Mouse (Mus musculus) Muller cell, postnatal 12 days (primary cell): Measurements from ENCODE around the gene Rnf223.
"Not testable (repeated sequence)": the region's sequence is repeated elsewhere in the genome, so short reads cannot be mapped to it uniquely, and the experiment has no call there.

Experiments
- DNase-seq: peaks from one replicate; pipeline ENCODE4 v3.0.0-alpha.2; 2015; ENCODE audit errors: inconsistent ontology term

The Rnf223 gene

DNA sequence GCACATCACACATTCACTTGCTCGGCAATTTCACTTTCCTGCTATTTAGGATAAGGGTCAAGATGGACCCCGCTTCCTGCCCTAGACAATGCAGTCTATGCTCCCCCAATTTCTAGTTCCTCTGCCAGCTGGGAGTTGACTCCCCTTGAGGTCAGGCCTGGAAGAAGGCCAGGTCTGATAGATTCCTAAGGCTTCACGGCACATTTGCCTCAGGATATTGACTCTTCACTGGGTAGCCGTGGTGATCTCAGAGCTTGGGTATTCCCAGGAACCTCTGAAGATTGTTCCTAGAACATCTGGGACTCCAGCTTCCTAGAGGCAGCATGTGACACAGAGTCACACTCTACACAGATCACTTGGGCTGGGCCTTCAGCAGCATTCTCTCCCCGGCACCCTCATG lies 1.6 kb upstream of the Rnf223 start:
- DNase-seq, result no peak

DNA sequence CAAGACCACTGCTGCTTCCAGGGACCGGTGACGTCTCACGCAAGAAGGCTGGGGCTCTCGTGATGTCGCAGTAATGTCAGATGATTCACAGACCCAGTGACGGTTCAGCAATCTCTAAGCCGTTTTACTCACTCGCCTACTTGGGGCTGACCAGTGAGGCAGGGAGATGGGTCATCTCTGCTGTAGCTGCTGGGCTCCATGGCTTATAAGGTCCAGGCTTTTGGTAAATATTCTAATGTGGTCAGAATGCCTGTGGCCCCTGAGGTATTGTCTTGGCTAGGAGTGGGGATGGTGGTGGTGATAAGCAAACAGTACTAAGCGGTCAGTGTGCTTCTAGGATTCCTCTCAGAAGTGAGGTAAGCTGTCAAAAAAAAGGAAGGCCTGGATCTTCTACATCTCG lies 627 bp downstream of the Rnf223 start:
- DNase-seq, result no peak

DNA sequence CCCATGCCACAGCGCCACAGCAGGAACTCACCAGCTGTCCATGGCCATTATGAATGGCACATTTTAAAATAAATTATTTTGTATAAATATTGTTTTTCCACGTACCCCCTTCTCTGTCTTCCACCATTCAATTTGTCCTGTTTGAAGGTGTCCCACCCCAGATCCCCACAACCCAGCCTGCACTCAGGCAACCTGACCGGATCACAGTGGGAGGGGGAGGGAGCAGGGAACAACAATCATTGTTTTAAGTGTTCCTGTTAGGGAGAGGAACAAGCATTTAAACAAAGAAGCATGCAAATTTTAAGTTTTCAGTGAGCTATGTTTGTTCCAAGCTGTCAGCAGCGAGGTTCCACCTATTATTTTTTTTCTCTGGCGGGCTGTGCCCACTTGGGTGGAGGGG lies 3.0 kb downstream of the Rnf223 start:
- no peak for DNase-seq

DNA sequence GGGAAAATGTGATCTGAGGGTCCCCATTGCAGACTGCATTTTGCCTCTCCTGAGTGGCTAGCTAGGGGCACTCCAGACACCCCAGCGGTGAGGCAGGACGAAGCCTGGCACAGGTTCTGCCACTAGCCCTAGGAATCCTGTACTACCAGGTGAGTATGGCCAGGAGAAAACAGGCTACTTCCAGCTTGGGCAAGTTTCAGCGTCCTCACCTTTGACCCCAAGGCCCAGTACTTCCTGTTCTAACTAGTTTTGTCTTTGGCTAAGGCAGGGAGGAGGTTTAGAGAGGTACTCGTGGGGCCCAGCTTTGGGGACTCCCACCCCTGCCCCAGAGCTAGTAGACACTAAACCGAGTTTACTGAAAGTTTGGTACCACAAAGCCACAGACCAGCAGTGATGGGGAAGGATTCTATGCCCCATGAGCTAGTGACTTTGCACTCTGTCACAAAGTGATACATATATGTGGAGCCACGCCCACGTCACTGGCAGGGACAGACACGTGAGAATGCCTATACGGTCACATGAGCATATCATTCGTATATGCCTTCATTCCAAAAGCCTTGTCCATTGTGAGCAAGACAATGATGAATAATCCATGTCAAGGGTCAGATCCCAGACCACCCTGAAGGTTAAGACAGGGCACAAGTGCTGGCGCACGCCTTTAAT lies 3.8 kb downstream of the Rnf223 start:
- no peak for DNase-seq

DNA sequence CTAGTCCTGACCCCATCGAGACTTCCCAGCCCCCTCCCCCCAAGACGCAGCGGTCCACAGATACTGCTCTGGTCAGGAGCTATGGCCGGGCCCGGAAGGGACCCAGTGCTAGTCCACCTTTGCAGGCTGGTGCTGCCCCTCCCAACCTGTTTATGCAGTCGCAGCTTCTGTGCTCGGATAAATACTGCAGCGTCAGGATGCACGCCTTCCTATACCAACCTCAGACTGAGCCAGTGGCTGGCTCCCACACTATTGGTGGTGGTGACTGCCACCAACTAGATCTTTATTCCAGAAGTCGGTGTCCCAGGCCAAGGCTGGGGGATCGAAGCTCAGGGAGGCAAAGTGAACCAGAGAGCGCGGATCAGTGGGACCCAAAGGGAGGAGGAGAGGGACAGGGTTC lies 4.8 kb downstream of the Rnf223 start:
- no peak for DNase-seq

DNA sequence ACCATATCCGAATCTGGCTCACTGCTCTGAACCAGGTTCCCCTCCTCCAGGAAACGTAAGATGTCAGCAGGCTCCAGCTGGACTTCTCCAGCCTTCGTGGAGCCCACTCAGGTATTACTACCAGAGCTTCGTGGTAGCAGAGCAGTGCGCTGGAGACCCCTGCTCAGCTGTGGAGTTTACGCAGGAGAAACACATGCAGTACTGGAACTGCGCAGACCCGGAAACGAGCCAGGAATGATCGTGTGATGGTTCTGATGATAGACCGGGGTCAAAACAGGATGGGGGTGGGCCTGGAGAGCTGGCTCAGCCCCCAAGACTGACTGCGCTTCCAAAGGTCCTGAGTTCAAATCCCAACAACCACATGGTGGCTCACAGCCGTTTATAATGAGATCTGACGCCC lies 5.5 kb downstream of the Rnf223 start:
- no peak for DNase-seq

DNA sequence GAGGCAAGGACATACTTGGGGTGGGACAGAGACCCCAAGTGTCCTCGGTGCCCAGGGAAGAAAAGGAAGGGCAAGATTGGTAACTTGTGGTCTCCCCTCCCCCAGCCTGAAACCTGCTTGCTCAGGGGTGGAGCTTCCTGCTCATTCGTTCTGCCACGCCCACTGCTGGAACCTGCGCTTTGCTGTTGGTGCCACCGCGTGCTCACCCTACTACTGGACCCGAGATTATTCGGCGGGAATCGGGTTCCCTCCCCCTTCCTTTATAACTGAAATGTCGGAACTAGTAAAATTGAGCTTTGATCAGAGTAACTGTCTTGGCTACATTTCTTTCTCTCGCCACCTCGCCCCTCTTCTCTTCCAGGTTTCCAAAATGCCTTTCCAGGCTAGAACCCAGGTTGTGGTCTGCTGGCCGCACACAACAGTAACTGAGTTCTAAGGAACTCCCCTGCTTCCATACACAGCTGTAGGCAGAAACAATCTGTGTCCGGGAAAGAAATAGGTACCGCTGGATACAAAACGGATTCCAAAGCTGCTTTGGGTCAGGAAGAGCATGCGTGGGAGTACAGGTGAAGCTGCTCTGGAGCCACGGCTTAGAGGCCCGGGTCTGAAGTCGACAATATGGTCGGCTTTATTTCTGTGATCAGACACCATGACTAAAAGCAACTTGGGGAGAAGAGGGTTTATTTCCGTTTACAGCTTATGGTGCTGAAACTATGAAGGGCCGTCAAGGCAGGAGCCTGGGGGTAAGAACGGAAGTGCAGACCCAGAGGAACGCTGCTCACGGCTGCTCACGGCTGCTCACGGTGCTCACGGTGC lies 6.2 kb downstream of the Rnf223 start:
- DNase-seq, result no peak

DNA sequence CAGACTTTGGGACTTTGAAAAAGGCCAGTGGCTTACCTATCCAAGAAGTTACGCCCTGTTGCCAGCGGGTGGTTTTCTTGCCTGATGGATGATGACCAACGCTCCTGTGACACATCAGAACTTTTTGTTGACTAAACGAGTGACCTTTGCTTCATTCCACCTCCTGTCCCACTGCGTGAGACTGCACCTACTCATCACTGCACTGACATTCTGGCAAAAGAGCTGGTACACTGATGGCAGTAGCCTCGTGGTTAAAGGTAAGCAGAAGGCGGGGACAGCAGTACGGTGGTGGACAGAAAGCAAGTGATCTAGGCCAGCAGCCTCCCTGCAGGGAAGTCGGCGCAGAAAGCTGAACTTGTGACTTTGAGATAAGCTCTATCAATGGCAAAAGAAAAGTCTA lies 20.6 kb downstream of the Rnf223 start:
- DNase-seq, result not testable (repeated sequence)

DNA sequence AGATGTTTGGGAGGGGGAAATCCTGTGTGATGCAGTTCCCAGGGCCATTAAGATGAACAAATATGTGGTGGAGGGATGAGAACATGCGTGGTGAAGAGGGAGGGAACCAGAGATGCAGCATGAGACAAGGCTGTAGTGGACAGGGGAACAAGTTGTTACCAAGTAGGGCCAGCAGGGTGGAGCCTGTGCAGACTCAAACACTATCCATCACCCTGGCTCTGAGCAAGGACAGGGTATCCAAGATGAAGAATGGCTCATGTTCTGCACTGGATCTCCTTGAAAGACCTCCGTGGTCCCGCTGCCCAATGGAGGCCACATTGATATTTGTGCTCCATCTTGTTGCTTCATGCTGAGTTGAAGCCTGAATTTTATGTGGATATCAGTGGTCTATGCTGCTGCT lies 24.5 kb downstream of the Rnf223 start:
- DNase-seq, result no peak

DNA sequence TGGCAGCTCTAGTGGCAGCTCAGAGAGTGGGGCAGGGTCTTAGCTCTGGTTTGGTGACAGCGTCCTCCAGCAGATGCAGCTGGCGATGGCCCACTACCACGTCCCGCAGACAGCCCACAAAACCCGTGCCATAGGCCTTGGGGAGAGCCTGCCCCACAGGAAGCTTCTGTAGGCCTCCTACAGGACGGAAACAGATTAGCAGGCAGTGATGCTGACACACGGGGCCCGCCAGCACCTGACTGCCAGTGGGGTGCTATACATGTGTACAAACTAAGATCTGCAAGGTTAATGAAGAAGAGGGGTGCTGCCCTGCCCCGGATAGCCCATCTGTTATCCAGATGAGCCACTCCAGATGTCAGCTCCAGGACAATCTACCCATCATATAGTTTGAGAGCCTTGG lies 36.2 kb downstream of the Rnf223 start:
- DNase-seq, result no peak

DNA sequence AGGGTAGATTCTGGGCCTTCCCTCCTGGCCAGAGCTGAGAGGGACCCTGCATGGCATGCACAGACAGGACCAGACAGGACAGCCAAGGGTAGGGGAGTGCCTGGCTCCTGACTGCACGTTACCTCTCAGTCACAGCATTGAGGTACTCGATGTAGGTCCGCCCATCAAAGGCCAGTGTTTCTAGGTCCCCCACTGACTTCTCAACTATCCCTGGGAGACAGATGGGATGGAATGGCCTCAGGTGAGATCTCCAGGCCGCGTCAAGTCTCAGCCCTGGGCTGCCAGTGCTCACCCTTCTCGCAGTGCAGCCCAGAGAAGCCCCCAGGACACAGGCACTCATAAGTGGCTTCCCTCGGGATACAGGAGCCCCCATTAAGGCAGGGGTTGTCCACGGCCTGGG lies 38.3 kb downstream of the Rnf223 start:
- no peak for DNase-seq

DNA sequence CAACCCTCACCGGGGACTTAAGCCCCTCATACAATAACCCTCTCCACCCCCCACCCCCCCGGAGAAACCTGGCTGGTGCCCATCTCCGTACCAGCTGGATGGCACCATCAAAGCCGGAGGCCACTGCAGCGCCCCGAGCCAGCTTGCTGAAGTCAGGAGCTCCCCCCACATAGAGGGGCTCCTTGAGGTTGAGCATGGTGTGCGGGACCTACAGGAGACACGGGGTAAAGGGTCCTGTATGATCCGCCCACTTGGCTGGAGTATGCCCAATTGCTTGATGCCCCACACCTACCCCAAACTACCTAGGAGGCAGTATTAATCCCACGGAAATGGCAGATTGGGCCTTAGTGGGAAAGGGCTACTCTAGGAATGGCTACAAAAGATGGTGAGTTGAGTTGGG lies 38.8 kb downstream of the Rnf223 start:
- no peak for DNase-seq

DNA sequence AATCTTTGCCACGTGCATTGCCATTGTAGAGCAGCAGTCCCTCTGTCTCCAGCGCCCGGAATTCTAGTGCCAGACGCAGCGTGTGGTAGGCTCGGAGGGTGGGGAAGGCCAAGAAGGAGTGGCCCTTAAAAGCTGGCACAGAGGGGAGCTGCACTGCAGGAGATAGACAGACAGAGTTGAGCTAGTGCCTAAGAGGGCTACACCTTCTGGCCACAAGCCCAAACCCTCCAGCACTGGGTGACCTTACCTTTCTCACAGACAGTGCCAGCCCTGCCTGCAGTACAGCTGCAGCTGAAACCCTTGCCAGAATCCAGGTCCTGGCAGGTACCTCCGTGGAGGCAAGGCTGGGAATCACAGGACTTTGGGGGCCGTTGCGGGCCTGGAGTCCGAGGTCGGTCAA lies 41.5 kb downstream of the Rnf223 start:
- DNase-seq, result no peak

DNA sequence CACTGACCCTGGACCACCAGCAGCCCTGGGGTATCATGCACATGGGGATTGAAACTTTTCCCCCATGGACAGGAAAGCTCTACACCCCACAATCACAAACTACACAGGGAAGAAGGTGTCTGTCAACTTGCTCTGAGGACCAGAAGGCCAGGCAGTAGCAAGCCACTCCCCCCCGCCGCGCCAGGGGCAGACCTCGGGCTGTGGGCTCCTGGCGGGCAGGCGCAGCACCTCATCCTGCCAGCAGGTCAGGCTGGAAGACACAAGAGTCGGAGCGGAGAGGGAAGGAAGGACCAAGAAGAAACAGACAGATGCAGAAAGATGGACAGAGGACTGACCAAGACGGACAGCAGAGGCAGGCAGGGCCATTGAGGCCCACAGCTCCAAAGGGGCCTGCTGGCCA lies 47.3 kb downstream of the Rnf223 start:
- DNase-seq, result no peak
